Mouse (Mus musculus) kidney, adult 8-10 months (tissue): ENCODE measurements at regions not wholly inside any gene's neighbourhood (a gene's known extent, or its start where the extent isn't known, plus 50 kb on each side); places are given as distances from the start of the nearest gene placed in this dataset.

ENCODE experiments used
- DNase-seq, 2 experiments: peaks; one replicate each; pipeline ENCODE4 v3.0.0; 2022

DNA sequence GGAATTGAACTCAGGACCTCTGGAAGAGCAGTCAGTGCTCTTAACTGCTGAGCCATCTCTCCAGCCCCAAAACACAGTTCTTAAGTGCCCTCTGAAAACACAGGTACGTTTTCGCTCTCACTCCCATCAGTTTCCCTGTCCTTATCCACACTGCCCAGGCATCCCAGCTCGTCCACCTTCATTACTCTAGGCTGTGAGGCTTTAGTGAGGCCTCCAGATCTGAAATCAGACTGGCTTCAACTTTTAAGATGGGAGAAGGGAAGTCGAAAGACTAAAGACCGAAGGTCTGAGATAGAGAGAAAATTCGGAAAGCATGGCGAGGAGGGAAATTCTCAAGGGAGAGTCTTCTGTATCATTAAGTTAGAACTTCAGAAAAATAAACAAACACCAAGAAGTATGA, 54.8 kb upstream of the Tet2 start:
- no peak for DNase-seq

DNA sequence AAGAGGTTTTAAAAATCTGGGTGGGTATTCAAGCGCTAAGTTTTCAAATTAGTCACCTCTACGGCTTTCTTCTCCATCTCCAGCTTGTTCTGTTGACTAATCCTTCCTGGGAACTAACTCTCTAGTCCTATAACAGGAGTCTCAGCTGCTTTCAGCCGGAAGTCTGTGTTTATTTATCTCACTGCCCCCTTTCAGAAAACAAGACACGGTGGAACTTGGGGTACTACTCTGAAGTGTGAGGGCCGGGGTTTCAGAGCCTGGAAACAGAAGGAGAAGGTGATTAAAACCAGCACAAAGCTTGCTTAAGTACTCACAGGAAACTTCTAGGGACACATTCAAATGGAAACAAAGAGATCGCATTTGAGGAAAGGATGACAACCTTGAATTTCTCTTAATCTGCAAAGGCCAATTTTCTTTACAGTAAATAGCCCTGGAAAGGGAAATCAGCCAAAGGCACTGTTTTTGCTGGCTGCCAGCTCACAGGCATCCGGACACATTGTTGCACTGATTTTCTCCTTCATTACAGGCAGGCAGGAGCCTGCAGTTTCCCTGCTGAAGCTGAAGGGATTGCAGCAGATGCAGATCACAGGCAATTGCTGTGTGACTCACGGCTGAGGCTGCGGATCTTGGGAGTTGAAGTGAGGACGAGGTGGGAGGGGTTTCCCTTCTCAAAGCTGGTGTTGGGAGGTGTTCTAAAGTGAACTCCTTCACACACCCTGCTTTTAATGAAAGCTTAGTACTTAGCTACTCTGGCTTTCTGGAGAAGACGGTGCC, 55.7 kb upstream of the Tet2 start:
- DNase-seq: peak; percentile 3 to 5

DNA sequence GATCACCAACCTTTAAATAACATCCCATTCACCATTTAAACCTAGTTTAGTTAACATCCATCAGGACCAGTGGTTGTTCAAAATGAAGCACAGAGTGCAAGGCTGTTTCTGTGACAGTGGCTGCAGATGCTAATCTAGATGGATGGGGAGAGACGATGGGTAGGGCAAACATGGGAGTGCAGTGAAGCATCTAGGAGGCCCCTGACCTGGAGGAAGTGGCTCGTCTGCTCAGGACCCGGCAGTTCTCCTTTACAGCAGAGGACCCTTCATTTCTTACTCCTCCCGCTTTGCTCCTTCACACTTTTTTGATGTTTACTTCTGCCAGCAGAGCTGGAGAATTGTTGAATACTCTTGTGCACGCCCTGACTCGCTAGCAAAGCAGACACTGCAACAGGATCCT, 60.5 kb upstream of the Tet2 start:
- no peak for DNase-seq

DNA sequence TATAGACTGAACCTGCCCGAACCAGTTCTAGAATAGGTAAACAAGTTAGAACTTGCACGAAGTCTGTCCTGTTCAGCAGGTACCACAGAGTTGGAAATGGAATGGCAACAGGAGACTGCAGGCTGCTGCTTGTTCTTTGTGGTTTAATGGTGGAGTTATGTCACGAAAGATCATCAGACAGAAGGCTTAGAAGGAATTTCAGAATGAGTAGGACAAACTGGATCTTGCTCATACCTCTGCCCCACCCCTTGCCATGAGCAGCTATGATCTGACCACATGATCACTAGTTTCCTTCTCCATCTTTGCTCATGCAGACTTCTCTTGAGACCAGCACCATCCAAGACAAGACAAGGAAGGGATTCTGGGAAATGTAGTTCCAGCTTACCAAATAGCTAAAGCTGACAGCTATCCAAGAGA, 63.9 kb upstream of the Tet2 start:
- no peak for DNase-seq

DNA sequence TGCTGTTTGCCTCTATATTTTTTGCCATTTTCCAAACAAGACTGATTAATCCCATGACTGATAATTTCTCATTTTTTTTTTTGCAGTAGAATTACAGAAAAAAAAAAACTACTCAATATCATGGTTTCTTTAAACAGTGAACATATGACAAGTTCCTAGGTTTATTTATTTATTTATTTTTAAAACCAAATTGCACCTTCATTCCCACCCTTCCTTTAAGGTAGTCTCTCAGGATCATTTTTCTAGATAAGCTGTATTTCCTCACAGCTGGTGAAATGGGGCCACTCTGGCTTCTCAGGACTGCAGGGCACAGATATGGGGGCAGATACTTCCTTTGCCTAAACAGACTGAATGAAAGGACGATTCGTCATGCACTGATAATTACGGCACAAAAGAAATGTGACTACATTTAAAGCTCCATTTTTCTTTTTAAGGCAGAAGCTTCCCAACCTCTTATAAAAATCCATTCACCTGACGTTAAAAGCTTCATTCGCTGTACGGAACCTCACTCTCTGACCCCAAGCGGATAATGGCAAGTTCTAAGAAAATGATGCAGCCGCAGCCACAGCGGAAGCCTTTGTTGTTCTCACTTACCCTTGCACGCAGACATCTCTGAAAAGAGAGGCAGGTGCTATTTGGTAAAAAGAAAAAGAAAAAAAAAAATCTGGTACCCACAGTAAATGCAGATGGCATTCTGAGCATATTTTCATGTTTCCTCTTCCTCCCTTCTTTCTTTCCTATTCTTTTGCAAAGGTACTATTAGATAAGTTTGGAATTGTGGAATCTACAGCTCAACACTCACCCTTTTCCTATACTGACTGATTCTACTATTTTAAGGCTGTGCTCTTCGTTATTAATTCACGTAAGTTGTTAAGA, 69.1 kb upstream of the Tet2 start:
- no peak for DNase-seq

DNA sequence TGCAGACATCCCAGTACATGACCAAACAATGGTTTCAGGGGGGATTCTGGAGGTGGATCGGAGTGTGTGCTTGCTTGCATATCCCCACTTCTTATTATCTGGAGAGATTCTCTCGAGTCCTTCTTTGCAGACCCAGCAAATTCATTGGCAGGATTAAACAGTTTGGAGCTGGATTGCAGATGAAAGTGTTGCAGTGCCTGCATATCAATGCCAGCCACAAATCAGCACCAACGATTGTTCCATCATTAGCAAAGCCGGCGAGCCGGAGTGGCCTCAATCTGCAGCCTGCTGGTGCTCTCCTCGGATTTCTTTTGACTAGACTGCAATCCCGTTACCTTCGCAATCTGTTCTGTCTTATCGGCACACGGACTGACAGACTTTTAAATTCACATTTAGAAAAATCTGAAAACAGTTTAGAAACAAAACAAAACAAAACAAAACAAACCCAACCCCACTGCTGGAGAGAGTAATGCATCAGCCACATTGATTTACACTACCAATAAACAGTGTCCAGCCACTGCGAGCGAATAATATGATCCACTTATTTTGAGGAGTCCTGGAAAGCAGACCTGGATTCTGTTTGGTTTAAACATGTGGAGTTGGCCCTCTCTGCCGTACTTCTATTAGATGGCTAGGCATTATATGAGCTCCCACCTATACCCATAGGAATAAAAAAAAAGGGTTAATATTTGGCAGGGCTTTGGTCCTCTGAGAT, 69.9 kb upstream of the Tet2 start:
- DNase-seq: no peak

DNA sequence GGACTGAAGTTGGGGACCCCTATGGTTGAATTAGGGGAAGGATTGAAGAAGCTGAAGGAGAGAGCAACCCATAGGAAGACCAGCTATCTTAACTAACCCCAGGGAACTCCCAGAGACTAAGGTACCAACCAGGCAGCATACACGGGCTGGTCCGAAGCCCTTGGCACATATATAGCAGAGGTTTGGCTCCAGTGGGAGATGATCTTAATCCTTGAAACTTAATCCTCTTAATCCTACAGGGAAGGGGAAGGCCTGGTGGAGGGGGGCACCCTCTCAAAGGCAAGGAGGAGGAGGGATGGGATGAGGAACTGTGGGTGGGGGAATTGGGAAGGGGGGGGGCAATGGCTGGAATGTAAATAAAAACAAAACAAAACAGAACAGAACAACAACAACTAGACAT, 72.1 kb upstream of the Tet2 start:
- no peak for DNase-seq

DNA sequence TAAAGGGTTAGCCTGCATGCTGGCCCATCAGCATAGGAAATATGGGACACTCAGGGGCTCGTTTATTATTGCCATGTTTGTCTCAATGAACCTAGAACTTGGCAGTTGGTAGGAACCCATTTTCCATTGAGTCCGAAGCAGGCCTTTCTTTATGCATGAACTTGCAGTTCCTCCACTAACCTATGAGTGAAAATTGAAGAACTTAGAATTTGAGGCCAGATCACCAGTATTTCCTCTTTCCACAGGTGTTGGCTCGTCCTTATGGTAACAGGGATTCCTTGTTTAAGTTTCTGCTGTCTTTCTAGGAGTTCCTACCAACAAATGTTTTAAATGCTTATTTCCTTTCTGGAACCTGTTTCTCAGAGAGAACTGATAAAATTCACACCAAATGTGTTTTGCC, 73.6 kb upstream of the Tet2 start:
- DNase-seq: no peak

DNA sequence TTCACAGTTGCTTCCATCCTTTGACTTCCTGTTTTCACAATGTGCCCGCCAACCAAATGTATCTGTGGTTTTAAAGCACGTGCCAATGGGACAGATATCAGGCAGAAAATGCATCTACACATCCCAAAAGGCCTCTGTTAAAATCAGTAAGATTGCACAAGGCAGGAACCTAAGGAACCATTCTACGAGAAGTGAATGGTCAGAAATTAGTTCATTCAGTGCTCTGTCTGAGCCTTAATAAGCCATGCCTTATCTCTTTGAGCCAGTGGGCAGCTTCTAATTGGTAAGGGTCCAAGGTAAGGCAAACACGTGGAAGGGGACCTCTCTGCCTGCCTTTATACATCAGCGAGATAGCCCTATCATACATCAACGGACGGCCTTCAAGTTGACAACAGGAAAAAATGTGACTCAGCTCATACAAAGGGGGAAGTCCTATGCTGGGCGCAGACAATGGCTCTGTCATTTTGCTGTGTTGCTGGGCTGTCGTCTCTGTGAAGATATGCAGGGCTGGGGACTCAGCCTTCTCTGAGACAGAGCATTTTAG, 78.3 kb upstream of the Tet2 start:
- DNase-seq: no peak

DNA sequence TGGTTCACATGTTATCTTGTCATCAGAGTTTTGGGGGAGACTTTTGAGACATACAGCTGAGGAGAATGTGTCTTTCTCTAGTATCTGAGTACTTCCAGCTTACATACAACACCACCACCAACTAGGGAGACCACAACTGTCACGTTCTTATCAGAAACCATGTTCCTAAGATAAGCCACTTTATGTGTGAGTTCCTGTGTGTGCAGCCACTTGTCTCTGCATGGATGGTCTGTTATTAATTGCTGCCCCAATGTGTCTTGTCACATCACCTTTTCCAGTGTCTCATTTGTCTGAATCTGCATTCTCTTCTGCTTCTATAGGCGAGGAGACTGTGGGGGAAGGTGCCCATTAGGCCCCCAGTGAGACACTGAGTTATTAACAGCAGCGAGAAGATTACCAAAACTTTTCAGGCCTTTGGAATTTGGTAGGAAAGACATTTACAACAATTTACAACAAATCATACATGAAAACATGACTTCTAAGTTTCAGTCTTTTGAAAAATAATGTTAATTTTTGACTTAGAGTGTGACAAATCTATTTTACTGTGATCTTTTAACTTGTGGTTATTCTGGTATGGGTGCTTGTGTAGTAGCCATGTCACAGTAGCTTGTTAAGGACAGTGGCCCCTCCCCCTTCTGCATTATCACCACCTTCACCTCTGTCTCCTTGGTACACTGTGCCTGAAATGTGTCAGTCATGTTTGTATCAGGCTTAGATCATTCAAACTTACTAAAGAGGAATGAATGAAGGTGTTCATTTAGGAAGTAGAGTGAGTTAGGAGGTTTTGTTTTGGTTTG, 79.3 kb upstream of the Tet2 start:
- no peak for DNase-seq

DNA sequence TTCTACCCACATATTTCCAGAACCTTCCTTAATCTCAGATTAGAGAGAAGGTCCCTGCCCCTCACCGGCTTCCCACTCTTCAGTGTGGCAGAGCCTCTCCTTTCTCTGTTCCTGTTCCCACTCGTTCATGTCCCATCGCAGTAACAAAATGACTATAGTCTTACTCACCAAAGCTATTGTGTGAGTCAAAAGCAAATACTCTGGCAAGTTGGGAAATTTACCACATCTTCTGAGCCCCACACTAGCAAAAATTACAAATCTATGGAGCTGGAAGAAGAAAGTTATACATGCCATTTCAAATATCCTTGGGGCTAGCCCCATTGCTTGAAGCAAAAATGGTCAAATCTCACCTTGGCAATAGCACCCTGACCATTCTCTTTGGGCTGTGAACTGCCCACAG, 80.1 kb upstream of the Tet2 start:
- DNase-seq: no peak

DNA sequence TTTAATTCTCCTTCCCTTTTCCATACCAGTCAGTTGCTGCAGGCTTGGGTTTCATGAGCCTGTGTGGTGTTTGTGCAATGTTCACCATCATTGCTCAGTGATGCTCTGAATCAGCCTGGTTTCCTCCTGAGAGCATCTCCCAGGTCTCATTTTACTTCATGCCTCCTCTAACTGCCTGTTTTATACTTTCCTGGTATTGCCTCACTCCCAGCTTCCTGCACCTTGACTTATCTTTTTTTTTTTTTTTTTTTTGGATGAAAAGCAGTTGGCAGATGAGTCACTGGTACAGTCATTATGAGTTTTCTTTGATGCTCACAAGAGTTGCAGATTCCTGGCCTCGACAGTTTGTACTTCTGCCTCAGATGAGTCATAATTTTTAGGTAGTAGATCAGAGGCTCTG, 81.5 kb upstream of the Tet2 start:
- DNase-seq: no peak

DNA sequence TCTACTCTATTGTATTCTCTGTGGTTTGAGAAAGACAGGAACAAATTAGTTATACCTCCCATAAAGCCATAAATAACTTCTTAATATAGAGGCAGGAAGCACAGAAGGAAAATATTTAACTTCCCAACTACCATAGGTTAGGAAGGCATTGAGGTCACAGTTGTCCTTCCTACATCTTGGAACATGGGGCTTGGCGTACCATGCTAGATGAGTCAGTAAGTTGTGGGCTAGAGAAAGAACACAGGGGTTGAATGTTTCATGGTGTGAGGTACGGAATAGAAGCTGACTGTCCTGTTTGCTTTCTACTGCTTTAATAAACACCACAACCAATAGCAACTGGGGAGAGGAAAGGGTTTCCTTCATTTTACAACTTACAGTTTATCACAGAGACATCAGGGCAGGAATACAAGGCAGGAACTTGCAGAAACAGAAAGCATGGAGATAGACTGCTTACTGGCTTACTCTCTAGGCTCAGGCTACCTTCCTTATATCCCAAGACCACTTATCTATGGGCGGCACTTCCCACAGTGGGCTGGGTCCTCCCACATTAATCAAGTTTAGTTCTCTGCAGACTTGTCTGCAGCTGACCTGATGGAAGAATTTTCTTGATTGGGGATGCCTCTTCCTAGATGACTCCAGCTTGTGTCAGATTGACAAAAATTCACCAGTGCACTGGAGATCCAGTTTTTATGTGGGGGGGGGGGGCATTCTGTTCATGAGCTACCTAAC, 82.3 kb upstream of the Tet2 start:
- DNase-seq: no peak

DNA sequence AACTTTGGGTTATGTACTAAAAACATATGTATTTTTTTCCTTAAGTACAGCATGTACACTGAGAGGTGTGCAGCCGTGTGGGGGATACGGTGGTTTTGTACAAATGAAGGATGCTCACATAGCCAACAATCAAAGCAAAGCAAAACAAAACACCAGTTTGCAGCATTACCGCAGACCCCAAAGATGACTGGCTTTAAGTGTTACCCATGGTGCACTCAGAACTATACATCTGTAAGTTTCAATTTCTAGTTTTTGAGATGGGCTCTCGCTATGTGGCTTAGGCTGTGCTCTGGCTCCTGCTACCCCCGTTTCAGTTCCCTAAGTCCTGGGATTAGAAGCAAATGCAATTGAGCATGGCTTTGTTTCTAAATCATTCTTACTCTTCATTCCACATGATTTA, 89.4 kb upstream of the Tet2 start:
- no peak for DNase-seq

DNA sequence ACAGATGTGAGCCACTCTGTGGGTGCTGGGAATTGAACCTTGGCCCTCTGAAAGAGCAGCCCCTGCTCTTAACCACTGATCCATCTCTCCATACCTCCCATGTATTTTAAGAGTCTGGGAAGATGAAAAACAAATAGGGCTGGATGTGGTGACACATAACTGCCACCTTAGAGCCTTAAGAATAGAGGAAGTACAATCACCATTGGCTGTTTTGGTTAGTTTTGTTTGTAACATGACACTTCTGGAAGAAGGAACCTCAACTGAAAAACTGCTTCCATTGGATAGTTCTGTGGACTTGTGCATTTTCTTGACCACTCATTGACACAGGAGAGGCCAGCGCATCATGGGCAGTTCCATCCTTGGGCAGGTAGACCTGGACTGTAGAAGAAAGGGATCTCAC, 100.7 kb upstream of the Tet2 start:
- no peak for DNase-seq

DNA sequence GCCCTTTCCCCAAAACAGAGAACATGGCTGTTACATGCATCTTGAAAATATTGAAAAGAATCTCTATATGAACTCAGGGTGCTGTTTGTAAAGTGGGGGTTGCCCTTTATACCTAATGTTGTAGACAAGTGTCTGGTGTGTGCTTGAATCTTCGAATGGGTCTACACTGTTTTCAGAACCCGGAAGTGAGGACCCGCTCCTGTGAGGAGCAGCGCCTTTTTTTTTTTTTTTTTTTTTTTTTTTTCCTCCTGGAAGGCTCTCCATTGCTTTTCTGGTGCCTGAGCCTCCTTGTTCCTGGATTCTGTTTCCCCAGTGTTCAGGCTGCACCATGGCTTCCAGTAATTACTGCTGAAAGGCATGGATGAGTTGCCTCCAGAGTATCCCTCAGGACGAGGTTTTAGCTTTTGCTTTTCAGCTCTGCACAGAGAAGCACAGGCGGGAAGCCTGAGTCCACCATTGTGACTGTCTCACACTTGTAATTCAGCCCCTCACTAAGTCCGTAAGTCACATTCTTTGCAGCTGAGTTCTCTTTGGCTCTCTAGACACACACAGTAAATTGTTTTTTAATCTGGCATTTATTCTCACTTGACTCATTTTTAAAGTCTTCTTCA, 101.6 kb upstream of the Tet2 start:
- no peak for DNase-seq

DNA sequence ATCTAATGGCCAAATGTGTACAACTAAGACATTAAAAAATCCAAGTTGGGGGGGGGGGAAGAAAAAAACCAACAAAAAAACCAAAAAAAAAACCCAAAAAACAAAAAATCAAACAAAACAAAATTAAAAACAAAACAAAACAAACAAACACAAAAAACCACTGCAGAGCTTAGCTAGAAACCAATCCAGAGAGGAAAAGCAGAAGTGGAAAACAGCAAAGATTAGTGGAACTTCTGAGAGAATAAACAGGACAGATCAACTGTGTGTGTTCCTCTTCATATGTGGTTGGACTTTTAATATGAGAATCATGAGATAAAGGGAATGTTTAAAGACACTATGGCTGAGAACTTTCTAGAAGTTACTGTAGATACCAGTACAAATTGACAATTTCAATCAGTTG, 105.1 kb upstream of the Tet2 start:
- DNase-seq: no peak

DNA sequence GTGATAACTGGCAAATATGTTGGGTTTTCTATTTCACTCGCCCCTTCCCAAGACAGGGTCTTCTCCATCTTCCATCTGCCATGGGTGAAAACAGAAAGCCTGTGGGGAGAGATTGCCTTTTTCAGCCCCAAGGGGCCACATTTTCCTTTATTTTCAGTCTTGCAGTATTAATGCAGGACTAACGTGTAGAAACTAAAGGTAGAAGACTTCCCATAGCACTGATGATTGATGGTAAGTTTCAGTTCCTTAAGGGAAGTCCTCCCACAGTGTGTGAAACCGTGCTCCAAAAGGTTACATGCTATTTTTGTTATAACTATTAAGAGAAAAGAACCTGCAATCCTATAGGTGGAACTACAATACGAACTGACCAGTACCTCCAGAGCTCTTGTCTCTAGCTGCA, 107.1 kb upstream of the Tet2 start:
- no peak for DNase-seq

DNA sequence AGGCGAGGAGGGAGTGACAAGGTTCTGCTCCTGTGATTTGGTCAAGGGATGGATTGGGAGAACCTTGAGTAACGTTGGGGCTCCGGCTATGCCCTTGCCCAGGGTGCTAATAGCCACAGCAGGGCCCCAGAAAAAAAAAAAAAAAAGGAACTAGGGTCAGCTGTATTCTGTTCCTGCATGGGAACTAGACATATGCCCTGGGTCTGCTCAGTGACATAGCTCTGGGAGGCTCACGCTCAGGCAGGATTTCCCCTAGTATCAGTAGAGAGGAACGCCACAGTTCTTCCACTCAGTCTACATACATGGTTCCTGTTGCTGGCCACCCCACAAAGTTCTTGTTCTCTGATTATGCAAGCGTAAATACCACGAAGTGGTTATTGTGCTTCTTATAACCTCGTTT, 114.8 kb upstream of the Tet2 start:
- DNase-seq: no peak

DNA sequence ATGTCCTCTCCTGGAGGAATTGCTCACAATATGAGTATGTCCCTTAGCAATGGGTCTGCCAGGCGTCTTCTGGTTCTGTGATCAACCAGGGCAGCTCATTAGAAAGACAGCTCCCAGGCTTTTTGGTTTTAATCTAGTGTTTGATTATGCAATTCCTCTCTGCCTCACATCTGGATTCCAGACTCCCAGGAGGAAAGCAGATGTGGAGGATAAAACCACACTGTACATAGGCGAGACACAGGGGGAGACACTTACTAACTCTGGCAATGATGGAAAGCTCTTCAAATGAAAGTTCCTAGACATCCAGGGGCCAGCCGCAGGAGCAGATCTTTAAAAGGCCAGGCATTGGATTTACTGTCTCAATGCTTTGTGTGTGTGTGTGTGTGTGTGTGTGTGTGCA, 116.4 kb upstream of the Tet2 start:
- no peak for DNase-seq

DNA sequence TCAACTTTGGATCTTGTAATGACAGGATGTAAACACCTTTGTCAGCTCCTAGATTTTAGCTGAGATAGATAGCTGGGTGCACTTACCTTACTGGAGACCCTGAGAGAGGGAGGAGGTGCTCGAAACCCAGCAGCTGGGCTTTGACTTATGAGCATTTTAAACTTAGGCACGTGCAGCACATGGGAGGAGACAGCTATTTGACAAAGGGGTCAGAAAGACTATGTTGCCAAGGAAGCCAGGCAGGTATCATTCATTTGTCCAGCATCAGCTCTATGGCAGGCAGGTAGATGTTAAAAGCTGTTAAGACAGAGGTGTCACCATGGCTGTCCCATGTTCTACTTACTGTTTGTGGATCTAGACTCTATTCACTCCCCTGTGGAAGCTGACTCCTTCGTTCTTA, 120.0 kb upstream of the Tet2 start:
- DNase-seq: no peak
